Mouse (Mus musculus): Measurements from ENCODE around the gene Exo5. TPM values are rescaled to one million over a fixed set of nuclear protein-coding genes. Genes with fewer than 3 reads are reported as not detected.
A peak's percentile ranks its signal among the peaks of the same experiment; 100 is the strongest.

Gene Exo5
- total RNA-seq, 2 experiments from 2014 or later = 9.4 to 12.6 TPM

DNA sequence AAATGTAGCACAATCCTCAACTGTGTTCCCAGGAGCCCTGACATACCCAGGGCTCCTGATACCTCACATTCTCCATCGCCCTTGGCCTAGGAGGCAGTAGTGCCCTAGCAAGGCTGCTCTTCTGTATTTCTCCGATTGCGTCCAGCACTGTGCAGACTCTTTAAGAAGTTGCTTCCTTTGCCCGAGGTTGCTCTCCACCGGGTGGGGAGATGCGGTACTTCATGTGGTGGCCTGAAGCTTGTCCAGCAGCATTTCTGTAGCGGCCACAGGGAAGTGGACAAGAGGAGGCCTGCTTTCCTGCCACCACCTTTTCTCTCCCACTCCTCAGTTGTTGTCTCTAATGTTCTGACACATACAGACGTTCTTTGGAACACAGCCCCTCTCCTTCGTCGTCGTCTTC is 30.2 kb downstream of the Exo5 start:
- H3K4me3 ChIP-seq = no peak overlapping the region
- no peak; the same call in 1 of the 2 replicates for TF ChIP-seq CTCF (conservative IDR thresholded peaks at IDR 0.05)
- H3K27ac ChIP-seq = no peak overlapping the region
- DNase-seq (ENCODE audit: low spot score in 2 of 2) = no peak

- no peak for TF ChIP-seq CTCF (conservative IDR thresholded peaks at IDR 0.05)
- no peak for DNase-seq (ENCODE audit: low spot score in 2 of 2)
- Histone ChIP-seq H3K27ac (no peak overlapping the region), H3K4me3 (no peak overlapping the region)
Measured at GRCm38 (mm10) chr4:120893656-120894401, 31.0 kb downstream of the Exo5 start.

- Histone ChIP-seq H3K4me3 (no peak overlapping the region), H3K27ac (no peak overlapping the region)
- DNase-seq (ENCODE audit: low spot score in 2 of 2) = no peak
- TF ChIP-seq CTCF (conservative IDR thresholded peaks at IDR 0.05) = no peak
Measured at GRCm38 (mm10) chr4:120892516-120892915, 32.3 kb downstream of the Exo5 start.

- no peak for DNase-seq (ENCODE audit: low spot score in 2 of 2)
- no peak for TF ChIP-seq CTCF (conservative IDR thresholded peaks at IDR 0.05)
- Histone ChIP-seq H3K4me3 (no peak overlapping the region), H3K27ac (no peak overlapping the region)
Measured at GRCm38 (mm10) chr4:120891960-120892359, 32.9 kb downstream of the Exo5 start.

DNA sequence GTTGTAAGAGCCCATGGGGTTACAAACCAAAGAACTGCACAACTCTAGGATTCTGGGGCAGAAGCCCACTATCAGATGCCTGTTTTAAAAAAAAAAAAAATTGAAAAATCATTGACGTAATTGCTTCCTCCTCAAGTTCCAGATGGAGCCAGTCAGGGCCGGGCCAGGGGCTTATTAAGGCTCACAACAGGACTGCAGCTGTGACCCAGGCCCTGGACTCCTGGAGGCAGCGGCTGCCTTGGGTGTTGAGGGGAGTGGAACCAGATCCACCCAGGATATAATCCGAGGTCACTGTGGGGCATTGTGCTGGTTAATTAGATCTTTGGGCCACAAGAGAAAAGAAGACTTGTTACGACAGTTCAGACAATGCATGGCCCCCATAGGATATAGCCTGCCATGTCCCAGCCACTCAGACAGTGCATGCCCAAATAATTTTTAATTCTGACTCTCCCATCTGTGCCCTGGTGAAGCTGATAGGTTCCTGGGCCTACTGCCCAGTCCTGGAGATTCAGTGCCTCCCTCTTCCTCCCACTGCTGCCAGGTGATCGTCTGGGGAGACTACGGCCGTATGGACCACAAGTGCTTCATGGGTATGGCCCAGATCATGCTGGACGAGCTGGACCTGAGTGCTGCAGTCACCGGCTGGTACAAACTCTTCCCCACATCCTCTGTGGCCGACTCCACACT is 33.9 kb downstream of the Exo5 start:
- DNase-seq (ENCODE audit: low spot score in 2 of 2) = no peak
- Histone ChIP-seq H3K4me3 (no peak overlapping the region), H3K27ac (no peak overlapping the region)
- no peak for TF ChIP-seq CTCF (conservative IDR thresholded peaks at IDR 0.05)

DNA sequence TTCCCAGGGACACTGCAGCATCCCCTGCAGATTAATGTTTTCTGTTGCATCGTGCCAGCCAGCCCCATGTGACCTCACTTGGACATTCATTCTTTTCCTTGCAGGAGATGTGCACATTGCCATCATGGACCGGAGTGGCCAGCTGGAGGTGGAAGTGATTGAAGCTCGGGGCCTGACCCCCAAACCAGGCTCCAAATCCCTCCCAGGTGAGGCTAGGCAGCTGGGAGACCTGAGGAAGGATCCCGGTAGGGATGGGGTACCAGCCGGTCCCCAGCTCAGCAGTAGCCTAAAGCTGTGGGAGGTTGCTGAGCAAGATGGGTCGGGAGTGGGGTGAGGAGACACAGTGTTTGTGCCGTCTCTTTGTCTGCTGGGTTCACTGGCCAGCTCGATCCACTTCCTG is 35.9 kb downstream of the Exo5 start:
- TF ChIP-seq CTCF (conservative IDR thresholded peaks at IDR 0.05) = no peak
- Histone ChIP-seq H3K27ac (no peak overlapping the region), H3K4me3 (no peak overlapping the region)
- no peak for DNase-seq (ENCODE audit: low spot score in 2 of 2)

GRCm38 (mm10) chr4:120887381-120888112 is 37.3 kb downstream of the Exo5 start:
- TF ChIP-seq CTCF (conservative IDR thresholded peaks at IDR 0.05) = peak; percentile 84
- DNase-seq (ENCODE audit: low spot score in 2 of 2) = peak in 1 of 2 experiments; percentile 72
- H3K27ac ChIP-seq = no peak overlapping the region
- no peak overlapping the region for H3K4me3 ChIP-seq

DNA sequence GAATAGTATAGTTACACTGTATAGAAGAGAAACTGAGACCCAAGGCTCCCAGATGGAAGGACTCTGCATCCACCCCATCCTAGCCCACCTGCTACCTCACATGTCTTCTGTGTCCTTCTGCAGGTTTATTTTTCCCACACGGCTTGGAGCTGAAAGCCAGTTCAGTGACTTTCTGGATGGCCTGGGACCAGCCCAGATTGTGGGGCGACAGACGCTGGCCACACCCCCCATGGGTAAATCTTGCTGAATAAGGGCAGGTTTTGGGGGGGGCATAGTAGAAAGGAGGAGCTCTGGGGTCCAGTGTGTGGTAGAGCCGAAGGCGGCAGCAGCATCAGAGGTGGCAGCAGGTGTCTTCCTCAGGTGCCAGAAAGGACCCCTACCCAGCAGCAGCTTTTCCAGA is 38.0 kb downstream of the Exo5 start:
- Histone ChIP-seq H3K4me3 (no peak overlapping the region), H3K27ac (no peak overlapping the region)
- no peak for TF ChIP-seq CTCF (conservative IDR thresholded peaks at IDR 0.05)
- no peak for DNase-seq (ENCODE audit: low spot score in 2 of 2)

GRCm38 (mm10) chr4:120886131-120886530 is 38.7 kb downstream of the Exo5 start:
- DNase-seq (ENCODE audit: low spot score in 2 of 2) = no peak
- no peak for TF ChIP-seq CTCF (conservative IDR thresholded peaks at IDR 0.05)
- no peak overlapping the region for H3K27ac ChIP-seq
- H3K4me3 ChIP-seq = no peak overlapping the region

DNA sequence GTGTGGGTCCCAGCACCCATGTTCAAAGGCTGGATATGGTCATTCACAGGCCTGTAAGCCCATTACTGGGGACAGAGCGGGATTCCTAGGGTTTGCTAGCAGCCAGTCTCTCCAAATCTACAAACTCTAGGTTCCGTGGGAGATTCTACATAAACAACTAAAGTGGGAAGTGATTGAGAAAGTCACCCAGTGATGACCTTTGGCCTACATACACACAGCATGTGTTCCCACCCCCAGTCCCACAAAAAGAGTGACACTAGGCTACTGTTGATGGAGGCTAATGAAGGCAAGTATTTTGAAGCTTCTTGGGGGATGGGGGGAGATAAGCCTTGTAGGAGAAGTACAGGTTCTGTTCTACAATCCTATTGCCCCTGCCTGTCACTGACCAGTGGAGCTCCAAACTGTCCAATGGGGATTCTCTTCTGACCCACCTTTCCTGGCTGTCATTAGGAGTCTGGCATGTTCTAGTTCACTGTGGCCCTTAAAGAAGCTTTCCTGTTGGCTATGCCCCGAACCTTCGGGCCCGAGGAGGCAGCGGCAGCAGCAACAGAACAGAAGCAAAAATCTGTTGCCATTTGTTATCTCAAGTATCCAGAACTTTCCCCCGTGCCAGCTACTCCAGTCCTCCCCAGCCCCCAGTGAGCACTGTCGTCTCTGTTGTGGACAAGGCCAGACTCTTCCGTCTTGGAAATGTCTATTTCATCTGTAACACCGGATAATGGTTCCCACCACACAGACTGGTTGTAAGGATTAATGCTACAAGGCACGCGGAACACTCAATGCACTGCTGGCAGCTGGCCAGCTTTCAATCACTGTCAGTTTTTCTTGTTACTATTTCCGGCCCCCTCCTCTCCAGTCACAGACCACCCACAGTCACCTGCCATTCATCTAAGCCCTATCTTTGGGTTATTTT is 39.4 kb downstream of the Exo5 start:
- no peak for TF ChIP-seq CTCF (conservative IDR thresholded peaks at IDR 0.05)

GRCm38 (mm10) chr4:120882002-120882625 is 42.7 kb downstream of the Exo5 start:
- Histone ChIP-seq H3K4me3 (no peak overlapping the region), H3K27ac (no peak overlapping the region)
- peak; percentile 48 to 70 for DNase-seq (ENCODE audit: low spot score in 2 of 2)

More for the DNA sequence above, 39.4 kb downstream of the Exo5 start:
- H3K4me3 ChIP-seq = no peak overlapping the region
- H3K27ac ChIP-seq = no peak overlapping the region
- no peak for DNase-seq (ENCODE audit: low spot score in 2 of 2)

More at GRCm38 (mm10) chr4:120882002-120882625, 42.7 kb downstream of the Exo5 start:
- no peak for TF ChIP-seq CTCF (conservative IDR thresholded peaks at IDR 0.05)

Measured in layer of hippocampus, adult 2 months (tissue).